Mouse (Mus musculus) heart, adult 2 months (tissue): ENCODE measurements around the gene Pakap. TPM values are rescaled to one million over a fixed set of nuclear protein-coding genes. Genes with fewer than 3 reads are reported as not detected.

ENCODE experiments used
- DNase-seq, 2 experiments: peaks; one replicate each; pipeline ENCODE4 v3.0.0; 2021
- H3K27ac ChIP-seq: fragments of 200-600 bp; 2 replicates; pipeline ENCODE4 v1.8.1; 2022
- H3K27me3 ChIP-seq: fragments of 200-500 bp; 2 replicates; pipeline ENCODE4 v1.6.1; 2012; ENCODE audit warnings: mild to moderate bottlenecking, low read length, inconsistent platforms, mixed read lengths; ENCODE audit not compliant: control insufficient read depth, insufficient read depth
- H3K36me3 ChIP-seq: fragments of 200-500 bp; 2 replicates; pipeline ENCODE4 v1.6.1; 2012; ENCODE audit warnings: low read length, inconsistent platforms; ENCODE audit not compliant: control insufficient read depth, insufficient read depth
- H3K4me1 ChIP-seq: fragments of 200-500 bp; 2 replicates; pipeline ENCODE4 v1.6.1; 2011; ENCODE audit warnings: low read length; ENCODE audit not compliant: control insufficient read depth, insufficient read depth
- H3K4me3 ChIP-seq: fragments of 200-600 bp; 2 replicates; pipeline ENCODE4 v1.8.1; 2022
- H3K79me2 ChIP-seq: fragments of 200-500 bp; replicated peaks from 2 replicates; pipeline ENCODE4 v1.6.1; 2012; ENCODE audit warnings: mild to moderate bottlenecking, inconsistent platforms, low read length, moderate library complexity, mixed read lengths; ENCODE audit not compliant: control insufficient read depth, insufficient read depth
- H3K9ac ChIP-seq: fragments of 200-500 bp; 2 replicates; pipeline ENCODE4 v1.6.1; 2012; ENCODE audit warnings: low read depth, mild to moderate bottlenecking, control low read depth, inconsistent platforms, low read length, mixed read lengths
- CTCF ChIP-seq: fragments of 200-600 bp; IDR thresholded peaks from 2 replicates; pipeline ENCODE4 v1.8.1; 2022; ENCODE audit warnings: antibody characterized with exemption, mild to moderate bottlenecking, moderate library complexity
- EP300 ChIP-seq: fragments of 200-500 bp; IDR thresholded peaks from 2 replicates; pipeline ENCODE4 v1.6.1; 2011; ENCODE audit warnings: low read depth, low read length, control low read depth; ENCODE audit not compliant: insufficient read depth
- POLR2A ChIP-seq: fragments of 200-500 bp; IDR thresholded peaks from 2 replicates; pipeline ENCODE4 v1.6.1; 2011; ENCODE audit warnings: mild to moderate bottlenecking, low read depth, low read length, control low read depth; ENCODE audit not compliant: insufficient read depth
- WGBS: fragments of 180-500 bp; shearing (Covaris S2); methylation state at CpG from one replicate; pipeline ENCODE4 v1.1.7; 2018; 5-methylcytosine and 5-hydroxymethylcytosine counted together
- intact Hi-C: fragments of 180-260 bp; cut with DNase I; formaldehyde crosslinking; loops from one replicate; pipeline ENCODE4 v1.15.1; 2025
- polyA plus RNA-seq: library from polyadenylated mRNA; depleted of rRNA; stranded (reverse); fragments of >200 nt; gene quantifications from 2 replicates; pipeline ENCODE4 v1.2.3, GENCODE M21; 2012
- total RNA-seq, 2 experiments: library from RNA; stranded (reverse); gene quantifications; 2 replicates each; pipeline ENCODE4 v1.2.3; 2021

Pakap gene
- total and polyA plus RNA-seq, 3 experiments = 3.3 to 35.2 (median 33.7) TPM

DNA sequence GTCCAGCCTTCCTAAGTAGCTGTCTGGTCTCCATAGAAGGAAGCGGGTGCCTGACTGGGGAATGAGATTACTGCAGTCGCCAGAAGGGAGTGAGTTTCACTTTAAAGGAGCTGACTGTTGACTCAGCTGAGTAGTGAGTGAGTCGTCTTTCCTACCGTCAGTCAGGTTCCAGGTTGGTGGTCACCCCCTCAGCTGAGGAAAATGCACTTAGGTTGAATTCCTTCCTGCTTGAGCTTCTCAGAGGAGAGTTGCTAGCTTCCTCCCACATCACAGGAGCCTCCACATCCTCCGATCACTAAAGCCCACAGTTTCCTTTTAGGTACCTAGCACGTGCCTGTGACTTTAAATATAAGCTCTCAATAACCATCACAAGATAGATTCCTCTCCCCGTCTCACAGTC lies 72.2 kb downstream of the Pakap start:
- Histone ChIP-seq H3K27ac (no peak overlapping the region), H3K4me1 (peaks cover 5% of the 10 kb centered on the region), H3K4me3 (no peak overlapping the region), H3K27me3 (no peaks in the 10 kb centered on the region), H3K79me2 (no peaks in the 10 kb centered on the region; the same call in 1 of the 2 replicates), H3K36me3 (no peaks in the 10 kb centered on the region), H3K9ac (no peak overlapping the region)
- DNase-seq = no peak
- 24% methylated on average over 7 of the region's 7 CpGs for WGBS
- no peak for TF ChIP-seq POLR2A
- no peak for TF ChIP-seq EP300
- no peak for TF ChIP-seq CTCF
- intact Hi-C loops = no loop called here

DNA sequence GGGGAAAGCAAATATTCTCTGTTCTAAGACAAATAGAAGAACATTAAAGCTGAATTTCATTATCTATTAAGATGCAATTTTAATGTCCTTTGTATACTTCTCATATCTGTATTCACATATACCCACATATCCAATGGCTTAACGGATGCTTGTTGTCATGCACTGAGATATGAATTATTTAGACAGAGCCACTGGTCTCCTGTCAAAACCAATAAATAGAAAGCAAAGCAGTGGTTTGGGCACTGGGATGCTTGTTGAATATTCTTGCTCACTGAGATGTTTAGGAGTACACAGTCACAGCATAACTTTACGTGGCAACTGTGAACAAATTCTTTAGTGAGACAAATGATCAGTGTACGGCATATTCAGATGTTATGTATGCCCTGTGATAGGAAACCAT lies 73.0 kb downstream of the Pakap start:
- no peaks in the 10 kb centered on the region; the same call in 1 of the 2 replicates for H3K79me2 ChIP-seq
- H3K27me3 ChIP-seq = no peaks in the 10 kb centered on the region
- intact Hi-C loops = no loop called here
- 84% methylated on average over 3 of the region's 3 CpGs for WGBS
- H3K4me1 ChIP-seq = peaks cover 5% of the 10 kb centered on the region
- TF ChIP-seq POLR2A (no peak), CTCF (no peak), EP300 (no peak)
- no peak overlapping the region for H3K27ac ChIP-seq
- H3K36me3 ChIP-seq = no peaks in the 10 kb centered on the region
- DNase-seq = no peak
- H3K9ac ChIP-seq = no peak overlapping the region
- H3K4me3 ChIP-seq = no peak overlapping the region

DNA sequence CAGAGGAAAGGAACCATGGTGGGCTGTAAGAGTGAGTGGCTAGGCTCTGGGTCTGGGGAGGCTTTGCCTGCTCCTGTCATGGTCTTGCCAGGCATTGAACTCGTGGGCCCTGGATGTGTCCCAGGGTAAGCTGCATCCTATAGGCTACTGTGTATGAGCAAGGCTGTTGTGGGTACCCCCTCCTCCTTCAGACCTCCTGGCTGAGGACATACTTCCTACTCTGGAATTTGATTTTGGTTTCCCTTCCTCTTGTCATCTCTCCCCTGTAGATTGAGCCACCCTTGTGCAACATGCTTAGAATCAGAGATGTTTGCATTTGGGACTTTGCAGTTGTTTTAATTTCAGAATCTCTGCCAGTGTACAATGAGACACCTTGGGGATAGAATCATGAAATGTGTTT lies 83.0 kb downstream of the Pakap start:
- Histone ChIP-seq H3K4me3 (no peak overlapping the region), H3K36me3 (no peaks in the 10 kb centered on the region), H3K9ac (no peak overlapping the region)

DNA sequence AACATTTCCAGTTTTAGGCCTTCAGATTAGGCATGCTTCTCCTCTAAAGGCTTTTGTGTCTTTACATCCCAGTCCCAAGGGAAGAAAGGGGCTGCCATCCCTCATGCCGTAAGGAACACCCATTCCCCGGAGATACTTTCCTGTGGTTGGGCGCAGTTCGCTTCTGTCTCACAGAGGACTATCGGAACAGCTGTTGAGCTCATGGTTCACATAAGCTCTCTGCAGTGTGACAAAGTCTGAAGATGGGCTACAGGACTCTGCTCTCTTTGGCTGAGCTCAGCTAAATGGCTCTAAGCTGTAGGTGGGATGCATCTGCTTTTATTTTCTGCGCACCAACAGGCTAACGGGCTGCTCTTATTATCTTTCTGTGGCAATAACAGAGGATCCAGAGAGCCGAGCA lies 83.6 kb downstream of the Pakap start:
- no peak for DNase-seq
- H3K36me3 ChIP-seq = no peaks in the 10 kb centered on the region

More for the DNA sequence above, 83.0 kb downstream of the Pakap start:
- 64% methylated on average over 1 of the region's 1 CpGs for WGBS
- no peak for DNase-seq
- intact Hi-C loops = no loop called here
- TF ChIP-seq POLR2A (no peak), CTCF (no peak), EP300 (no peak)
- no peaks in the 10 kb centered on the region for H3K27me3 ChIP-seq
- no peak overlapping the region for H3K27ac ChIP-seq
- H3K79me2 ChIP-seq = no peaks in the 10 kb centered on the region
- no peaks in the 10 kb centered on the region; the same call in 1 of the 2 replicates for H3K4me1 ChIP-seq

DNA sequence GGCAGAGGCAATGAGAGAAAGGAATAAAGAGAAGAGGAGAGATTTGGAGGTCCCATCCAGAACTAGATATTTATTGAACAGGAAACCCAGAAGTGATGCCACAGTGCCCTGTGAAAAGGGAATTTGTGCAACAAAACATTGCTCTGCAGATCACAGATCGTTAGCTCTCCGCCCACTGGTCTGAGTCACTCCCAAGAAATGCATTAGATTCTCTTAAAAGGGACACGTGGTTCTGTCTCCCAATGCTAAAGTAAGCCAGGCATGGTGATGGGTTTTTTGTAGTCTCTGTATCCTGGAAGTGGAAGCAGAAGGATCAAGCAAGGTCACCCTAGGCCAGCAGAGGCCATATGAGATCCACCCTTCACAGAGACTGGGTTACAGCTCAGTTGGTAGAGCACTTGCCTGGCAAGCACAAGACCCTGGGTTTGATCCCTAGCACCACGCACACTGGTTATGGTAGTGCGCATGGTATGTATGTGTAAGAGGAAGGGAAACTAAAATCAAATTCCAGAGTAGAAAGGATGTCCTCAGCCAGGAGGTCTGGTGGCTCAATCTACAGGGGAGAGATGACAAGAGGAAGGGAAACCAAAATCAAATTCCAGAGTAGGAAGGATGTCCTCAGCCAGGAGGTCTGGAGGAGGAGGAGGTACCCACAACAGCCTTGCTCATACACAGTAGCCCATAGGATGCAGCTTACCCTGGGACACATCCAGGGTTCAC lies 84.4 kb downstream of the Pakap start:
- intact Hi-C loops = no loop called here
- H3K36me3 ChIP-seq = no peaks in the 10 kb centered on the region
- 68% methylated on average over 5 of the region's 5 CpGs for WGBS

More for the DNA sequence above, 83.6 kb downstream of the Pakap start:
- Histone ChIP-seq H3K4me1 (no peaks in the 10 kb centered on the region; the same call in 1 of the 2 replicates), H3K27ac (no peak overlapping the region), H3K4me3 (no peak overlapping the region), H3K9ac (no peak overlapping the region), H3K79me2 (no peaks in the 10 kb centered on the region), H3K27me3 (no peaks in the 10 kb centered on the region)
- intact Hi-C loops = no loop called here
- TF ChIP-seq EP300 (no peak), CTCF (no peak), POLR2A (no peak)
- 76% methylated on average over 8 of the region's 8 CpGs for WGBS

DNA sequence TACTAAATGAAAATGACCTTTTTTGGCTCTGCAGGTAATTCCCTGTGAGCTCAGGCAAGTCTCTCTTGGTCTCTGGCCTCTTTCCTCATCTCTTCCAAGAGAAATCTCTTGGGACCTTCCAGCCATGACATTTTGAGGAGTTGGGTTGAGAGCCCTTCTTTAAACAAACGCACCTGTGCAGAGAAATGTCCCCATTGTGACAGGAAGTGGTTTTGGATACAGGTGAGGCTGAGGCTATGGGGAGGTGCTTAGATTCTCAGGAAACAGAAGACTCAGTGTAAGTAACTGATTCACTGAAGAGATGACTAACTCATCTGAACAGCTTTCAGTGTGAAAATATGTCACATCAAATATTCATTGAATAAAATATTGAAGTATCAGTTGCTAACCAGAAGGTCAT lies 88.0 kb downstream of the Pakap start:
- H3K9ac ChIP-seq = no peak overlapping the region
- TF ChIP-seq POLR2A = no peak
- TF ChIP-seq CTCF = no peak
- TF ChIP-seq EP300 = no peak

More for the DNA sequence above, 84.4 kb downstream of the Pakap start:
- Histone ChIP-seq H3K79me2 (no peaks in the 10 kb centered on the region), H3K4me1 (no peaks in the 10 kb centered on the region; the same call in 1 of the 2 replicates), H3K27me3 (no peaks in the 10 kb centered on the region), H3K9ac (no peak overlapping the region), H3K4me3 (no peak overlapping the region), H3K27ac (no peak overlapping the region)
- DNase-seq = no peak
- TF ChIP-seq POLR2A = no peak
- no peak for TF ChIP-seq CTCF

More for the DNA sequence above, 88.0 kb downstream of the Pakap start:
- Histone ChIP-seq H3K79me2 (no peaks in the 10 kb centered on the region), H3K27me3 (no peaks in the 10 kb centered on the region), H3K4me1 (no peaks in the 10 kb centered on the region; the same call in 1 of the 2 replicates), H3K27ac (no peak overlapping the region), H3K4me3 (no peak overlapping the region), H3K36me3 (no peaks in the 10 kb centered on the region)
- 85% methylated on average over 1 of the region's 1 CpGs for WGBS
- intact Hi-C loops = no loop called here
- no peak for DNase-seq
